Mouse (Mus musculus) cerebellum, adult 2 months (tissue): ENCODE results near the gene Adam1a.

Experiments
- CTCF ChIP-seq: fragments of 200-500 bp; IDR thresholded peaks from 2 replicates; pipeline ENCODE4 v1.5.1; 2011; ENCODE audit warnings: low read depth, mild to moderate bottlenecking, control low read depth, low read length, moderate library complexity, borderline replicate concordance; ENCODE audit not compliant: insufficient read depth
- POLR2A ChIP-seq: fragments of 200-500 bp; IDR thresholded peaks from 2 replicates; pipeline ENCODE4 v1.6.1; 2011; ENCODE audit warnings: low read length, control low read depth, borderline replicate concordance; ENCODE audit not compliant: insufficient read depth

- TF ChIP-seq CTCF (no peak), POLR2A (no peak)
These were observed 75.7 kb downstream of the Adam1a start for GRCm38 (mm10) chr5:121469566-121469965.
